Mouse (Mus musculus) forebrain, postnatal 0 days (tissue): ENCODE measurements around the gene Dnm3. TPM values are rescaled to one million over a fixed set of nuclear protein-coding genes. Genes with fewer than 3 reads are reported as not detected.
A peak's percentile ranks its signal among the peaks of the same experiment; 100 is the strongest.

ENCODE experiments used
- ATAC-seq: fragments of 200-750 bp; cut with Nextera tagmentation; 2 replicates; pipeline ENCODE4 v1.8.0; 2017; ENCODE audit warnings: mild to moderate bottlenecking, moderate library complexity
- DNase-seq: peaks from one replicate; pipeline ENCODE4 v3.0.0-alpha.2; 2015
- H3K27ac ChIP-seq: fragments of 300-500 bp; sonication (generic); 2 replicates; pipeline ENCODE4 v1.5.1; 2014; ENCODE audit warnings: low read depth, mild to moderate bottlenecking, antibody characterized with exemption, low read length, moderate library complexity, mixed read lengths
- H3K27me3 ChIP-seq: fragments of 300-500 bp; sonication (generic); 2 replicates; pipeline ENCODE4 v1.6.1; 2014; ENCODE audit warnings: mild to moderate bottlenecking, low read length, mixed read lengths; ENCODE audit not compliant: insufficient read depth
- H3K36me3 ChIP-seq: fragments of 300-500 bp; sonication (generic); 2 replicates; pipeline ENCODE4 v1.6.1; 2014; ENCODE audit warnings: mild to moderate bottlenecking, moderate library complexity; ENCODE audit not compliant: insufficient read depth
- H3K4me1 ChIP-seq: fragments of 300-500 bp; sonication (generic); 2 replicates; pipeline ENCODE4 v1.6.1; 2014; ENCODE audit warnings: antibody characterized with exemption; ENCODE audit not compliant: insufficient read depth
- H3K4me2 ChIP-seq: fragments of 300-500 bp; sonication (generic); 2 replicates; pipeline ENCODE4 v1.6.1; 2014; ENCODE audit warnings: low read depth, mild to moderate bottlenecking, moderate library complexity
- H3K4me3 ChIP-seq: fragments of 300-500 bp; sonication (generic); 2 replicates; pipeline ENCODE4 v1.5.1; 2014; ENCODE audit warnings: low read depth, low read length, mixed read lengths
- H3K9ac ChIP-seq: fragments of 300-500 bp; sonication (generic); 2 replicates; pipeline ENCODE4 v1.6.1; 2014; ENCODE audit warnings: mild to moderate bottlenecking
- H3K9me3 ChIP-seq: fragments of 300-500 bp; sonication (generic); 2 replicates; pipeline ENCODE4 v1.6.1; 2016; ENCODE audit warnings: low read length
- CTCF ChIP-seq: sonication (generic); IDR thresholded peaks from 2 replicates; pipeline ENCODE4 v1.5.1; 2016; ENCODE audit warnings: antibody characterized with exemption, control low read depth, low read depth
- WGBS: fragments of 180-500 bp; shearing (Covaris S2); extraction: QIAGEN DNeasy Blood & Tissue Kit; methylation state at CpG from one replicate; pipeline ENCODE4 v1.1.7; 2014; 5-methylcytosine and 5-hydroxymethylcytosine counted together
- polyA plus RNA-seq: library from polyadenylated mRNA; unstranded; fragments of >200 nt; fragmentation: Nextera tagmentation; extraction: Ambion mirVana; gene quantifications from 2 replicates; pipeline ENCODE4 v1.2.1, GENCODE M21; 2015
- total RNA-seq: library from RNA; depleted of rRNA; stranded (reverse); fragments of >200 nt; gene quantifications from 2 replicates; pipeline ENCODE4 v1.2.3, GENCODE M21; 2014

Dnm3 gene
- total and polyA plus RNA-seq, 2 experiments from 2014 or later = 45.3 to 74.4 TPM

GRCm38 (mm10) chr1:162039011-162039595 lies 438.7 kb downstream of the Dnm3 start:
- no peak overlapping the region for H3K9ac ChIP-seq
- no peaks in the 10 kb centered on the region for H3K27me3 ChIP-seq
- H3K9me3 ChIP-seq = no peaks in the 10 kb centered on the region
- H3K36me3 ChIP-seq = no peaks in the 10 kb centered on the region
- DNase-seq (no peak), ATAC-seq (no peak)
- no peak overlapping the region for H3K4me2 ChIP-seq
- no peaks in the 10 kb centered on the region; the same call in 1 of the 2 replicates for H3K4me1 ChIP-seq
- no peak overlapping the region for H3K27ac ChIP-seq
- 57% methylated on average over 9 of the region's 9 CpGs for WGBS
- TF ChIP-seq CTCF = no peak
- H3K4me3 ChIP-seq = no peak overlapping the region

- Histone ChIP-seq H3K27ac (no peak overlapping the region), H3K9me3 (no peaks in the 10 kb centered on the region), H3K36me3 (no peaks in the 10 kb centered on the region), H3K4me1 (no peaks in the 10 kb centered on the region; the same call in 1 of the 2 replicates), H3K9ac (no peak overlapping the region), H3K4me2 (no peak overlapping the region), H3K4me3 (no peak overlapping the region), H3K27me3 (no peaks in the 10 kb centered on the region)
- ATAC-seq (peak; percentile 12; the same call in 1 of the 2 replicates), DNase-seq (no peak)
- TF ChIP-seq CTCF = no peak
- WGBS = 50% methylated on average over 5 of the region's 5 CpGs
Observed at GRCm38 (mm10) chr1:162038431-162038830, 439.4 kb downstream of the Dnm3 start.

- no peaks in the 10 kb centered on the region for H3K36me3 ChIP-seq
- DNase-seq (peak; percentile 49), ATAC-seq (peak; percentile 62)
- no peak overlapping the region for H3K9ac ChIP-seq
- H3K4me2 ChIP-seq = no peak overlapping the region
- no peaks in the 10 kb centered on the region for H3K27me3 ChIP-seq
- TF ChIP-seq CTCF = no peak
- no peaks in the 10 kb centered on the region; the same call in 1 of the 2 replicates for H3K4me1 ChIP-seq
- no peak overlapping the region for H3K4me3 ChIP-seq
- 44% methylated on average over 10 of the region's 10 CpGs for WGBS
- no peak overlapping the region for H3K27ac ChIP-seq
- H3K9me3 ChIP-seq = no peaks in the 10 kb centered on the region
Observed at GRCm38 (mm10) chr1:162037968-162038421, 439.8 kb downstream of the Dnm3 start.

GRCm38 (mm10) chr1:162037185-162037765 lies 440.6 kb downstream of the Dnm3 start:
- no peak for DNase-seq
- Histone ChIP-seq H3K9ac (no peak overlapping the region), H3K9me3 (no peaks in the 10 kb centered on the region), H3K4me3 (no peak overlapping the region), H3K27me3 (no peaks in the 10 kb centered on the region), H3K27ac (no peak overlapping the region), H3K4me2 (no peak overlapping the region), H3K4me1 (no peaks in the 10 kb centered on the region; the same call in 1 of the 2 replicates), H3K36me3 (no peaks in the 10 kb centered on the region)
- ATAC-seq = no peak
- 36% methylated on average over 6 of the region's 6 CpGs for WGBS
- TF ChIP-seq CTCF = no peak

GRCm38 (mm10) chr1:162036461-162036835 lies 441.4 kb downstream of the Dnm3 start:
- H3K36me3 ChIP-seq = no peaks in the 10 kb centered on the region
- no peak overlapping the region for H3K27ac ChIP-seq
- H3K4me2 ChIP-seq = no peak overlapping the region
- H3K27me3 ChIP-seq = no peaks in the 10 kb centered on the region
- no peak for DNase-seq
- TF ChIP-seq CTCF = no peak
- H3K4me1 ChIP-seq = no peaks in the 10 kb centered on the region; the same call in 1 of the 2 replicates
- H3K9ac ChIP-seq = no peak overlapping the region
- H3K4me3 ChIP-seq = no peak overlapping the region
- no peak for ATAC-seq
- 20% methylated on average over 5 of the region's 5 CpGs for WGBS
- no peaks in the 10 kb centered on the region for H3K9me3 ChIP-seq

- no peak overlapping the region for H3K4me3 ChIP-seq
- 74% methylated on average over 6 of the region's 6 CpGs for WGBS
- H3K27ac ChIP-seq = no peak overlapping the region
- no peak for DNase-seq
- no peaks in the 10 kb centered on the region for H3K27me3 ChIP-seq
- H3K9ac ChIP-seq = no peak overlapping the region
- H3K4me2 ChIP-seq = no peak overlapping the region
- H3K9me3 ChIP-seq = no peaks in the 10 kb centered on the region
- no peaks in the 10 kb centered on the region for H3K36me3 ChIP-seq
- no peak for TF ChIP-seq CTCF
- ATAC-seq = no peak
- no peaks in the 10 kb centered on the region; the same call in 1 of the 2 replicates for H3K4me1 ChIP-seq
Observed at GRCm38 (mm10) chr1:162035800-162036460, 441.9 kb downstream of the Dnm3 start.
